Mouse (Mus musculus): ENCODE measurements around the gene Cdca4. TPM values are rescaled to one million over a fixed set of nuclear protein-coding genes. Genes with fewer than 3 reads are reported as not detected.
"Not testable (repeated sequence)": the region's sequence is repeated elsewhere in the genome, so short reads cannot be mapped to it uniquely, and the experiment has no call there.

Gene Cdca4
- total RNA-seq, 2 experiments from 2014 or later = 8.8 to 13.0 TPM

- DNase-seq (ENCODE audit: low spot score in 2 of 2) = no peak
Measured at GRCm38 (mm10) chr12:112858581-112859336, 29.5 kb upstream of the Cdca4 start.

GRCm38 (mm10) chr12:112857021-112857925 is 28.1 kb upstream of the Cdca4 start:
- DNase-seq (ENCODE audit: low spot score in 2 of 2) = no peak

- no peak for DNase-seq (ENCODE audit: low spot score in 2 of 2)
Measured at GRCm38 (mm10) chr12:112856338-112856737, 27.1 kb upstream of the Cdca4 start.

- no peak for DNase-seq (ENCODE audit: low spot score in 2 of 2)
Measured at GRCm38 (mm10) chr12:112854610-112855333, 25.5 kb upstream of the Cdca4 start.

- no peak for DNase-seq (ENCODE audit: low spot score in 2 of 2)
Measured at GRCm38 (mm10) chr12:112853050-112853729, 24.0 kb upstream of the Cdca4 start.

- no peak for DNase-seq (ENCODE audit: low spot score in 2 of 2)
Measured at GRCm38 (mm10) chr12:112851116-112851515, 21.9 kb upstream of the Cdca4 start.

- no peak for DNase-seq (ENCODE audit: low spot score in 2 of 2)
Measured at GRCm38 (mm10) chr12:112850344-112850743, 21.1 kb upstream of the Cdca4 start.

GRCm38 (mm10) chr12:112849235-112850022 is 20.2 kb upstream of the Cdca4 start:
- DNase-seq (ENCODE audit: low spot score in 2 of 2) = no peak

GRCm38 (mm10) chr12:112847880-112848279 is 18.7 kb upstream of the Cdca4 start:
- DNase-seq (ENCODE audit: low spot score in 2 of 2) = no peak

- peak; percentile 86 to 89 for DNase-seq (ENCODE audit: low spot score in 2 of 2)
Measured at GRCm38 (mm10) chr12:112843803-112844202, 14.6 kb upstream of the Cdca4 start.

GRCm38 (mm10) chr12:112842128-112842527 is 12.9 kb upstream of the Cdca4 start:
- not testable (repeated sequence) for DNase-seq (ENCODE audit: low spot score in 2 of 2)

- DNase-seq (ENCODE audit: low spot score in 2 of 2) = not testable (repeated sequence)
Measured at GRCm38 (mm10) chr12:112841338-112841892, 12.2 kb upstream of the Cdca4 start.

- no peak for DNase-seq (ENCODE audit: low spot score in 2 of 2)
Measured at GRCm38 (mm10) chr12:112840209-112841086, 11.2 kb upstream of the Cdca4 start.

- DNase-seq (ENCODE audit: low spot score in 2 of 2) = no peak
Measured at GRCm38 (mm10) chr12:112835046-112835445, 5.8 kb upstream of the Cdca4 start.

GRCm38 (mm10) chr12:112833527-112833926 is 4.3 kb upstream of the Cdca4 start:
- DNase-seq (ENCODE audit: low spot score in 2 of 2) = no peak

GRCm38 (mm10) chr12:112832411-112832810 is 3.2 kb upstream of the Cdca4 start:
- no peak for DNase-seq (ENCODE audit: low spot score in 2 of 2)

GRCm38 (mm10) chr12:112830570-112830969 is 1.3 kb upstream of the Cdca4 start:
- DNase-seq (ENCODE audit: low spot score in 2 of 2) = no peak

- DNase-seq (ENCODE audit: low spot score in 2 of 2) = no peak
Measured at GRCm38 (mm10) chr12:112830141-112830540, 918 bp upstream of the Cdca4 start.
